Mouse (Mus musculus) neural tube, embryonic 10.5 days (tissue): ENCODE measurements around the gene Tlx3.

Experiments
- DNase-seq: peaks from one replicate; pipeline ENCODE4 v3.0.0-alpha.2; 2017; ENCODE audit warnings: low spot score; ENCODE audit errors: extremely low spot score

Gene Tlx3

GRCm38 (mm10) chr11:33203383-33204328, at the start of gene Tlx3:
Tlx3 (minus strand) TSS chr11:33203589.
- DNase-seq = peak; percentile 76

GRCm38 (mm10) chr11:33240295-33240694, 36.9 kb upstream of the Tlx3 start:
- no peak for DNase-seq

- peak; percentile 27 for DNase-seq
These were observed 30.7 kb upstream of the Tlx3 start for GRCm38 (mm10) chr11:33234134-33234533.

GRCm38 (mm10) chr11:33232056-33232455, 28.7 kb upstream of the Tlx3 start:
- DNase-seq = no peak

- DNase-seq = no peak
These were observed 24.8 kb upstream of the Tlx3 start for GRCm38 (mm10) chr11:33228186-33228585.

- DNase-seq = no peak
These were observed 23.1 kb upstream of the Tlx3 start for GRCm38 (mm10) chr11:33226516-33226915.

GRCm38 (mm10) chr11:33221566-33222365, 18.4 kb upstream of the Tlx3 start:
- DNase-seq = no peak

GRCm38 (mm10) chr11:33220763-33221162, 17.4 kb upstream of the Tlx3 start:
- DNase-seq = no peak

GRCm38 (mm10) chr11:33217384-33218079, 14.1 kb upstream of the Tlx3 start:
- DNase-seq = no peak

- no peak for DNase-seq
These were observed 4.0 kb upstream of the Tlx3 start for GRCm38 (mm10) chr11:33207411-33207810.

GRCm38 (mm10) chr11:33204966-33205365, 1.6 kb upstream of the Tlx3 start:
- DNase-seq = peak; percentile 60

GRCm38 (mm10) chr11:33204329-33204705, 928 bp upstream of the Tlx3 start:
- DNase-seq = peak; percentile 66

- DNase-seq = no peak
These were observed 417 bp downstream of the Tlx3 start for GRCm38 (mm10) chr11:33202972-33203371.

- DNase-seq = peak; percentile 57
These were observed 1.1 kb downstream of the Tlx3 start for GRCm38 (mm10) chr11:33202296-33202695.

- peak; percentile 67 for DNase-seq
These were observed 1.8 kb downstream of the Tlx3 start for GRCm38 (mm10) chr11:33201626-33202010.

- DNase-seq = peak; percentile 75
These were observed 2.4 kb downstream of the Tlx3 start for GRCm38 (mm10) chr11:33200764-33201625.

- peak; percentile 75 for DNase-seq
These were observed 3.3 kb downstream of the Tlx3 start for GRCm38 (mm10) chr11:33199906-33200763.

- DNase-seq = peak; percentile 55
These were observed 4.3 kb downstream of the Tlx3 start for GRCm38 (mm10) chr11:33199117-33199514.

GRCm38 (mm10) chr11:33198351-33199116, 4.9 kb downstream of the Tlx3 start:
- peak; percentile 53 for DNase-seq
